Mouse (Mus musculus) monocyte, adult 5-6 weeks (primary cell): ENCODE measurements around the gene Actl6b. TPM values are rescaled to one million over a fixed set of nuclear protein-coding genes. Genes with fewer than 3 reads are reported as not detected.
A peak's percentile ranks its signal among the peaks of the same experiment; 100 is the strongest.

Experiments used
- ATAC-seq: fragments of 153-309, 156-312 bp; replicated peaks from 2 replicates; pipeline ENCODE4 v1.8.0; 2017; ENCODE audit warnings: mild to moderate bottlenecking; ENCODE audit not compliant: low TSS enrichment, insufficient number of reproducible peaks, severe bottlenecking, poor library complexity, low FRiP score
- total RNA-seq: library from RNA; stranded (forward); fragments of 200-1000, 200-491, 200-594 nt; gene quantifications from 3 replicates; pipeline ENCODE4 v1.2.3, GENCODE M21; 2017

The Actl6b gene
- total RNA-seq, 1 experiment from 2014 or later: not detected

GRCm38 (mm10) chr5:137544926-137545325, 8.4 kb upstream of the Actl6b start:
- ATAC-seq: no peak

GRCm38 (mm10) chr5:137545596-137545995, 7.7 kb upstream of the Actl6b start:
- ATAC-seq: no peak

GRCm38 (mm10) chr5:137549840-137550239, 3.5 kb upstream of the Actl6b start:
- no peak for ATAC-seq

- 0 out of 2 replicates have a peak, but pooled peaks have one; percentile 35 for ATAC-seq
These were observed 2.2 kb upstream of the Actl6b start for GRCm38 (mm10) chr5:137551119-137551518.

GRCm38 (mm10) chr5:137553000-137553399, 317 bp upstream of the Actl6b start:
- ATAC-seq: no peak

- ATAC-seq: no peak
These were observed 581 bp downstream of the Actl6b start for GRCm38 (mm10) chr5:137553898-137554297.

GRCm38 (mm10) chr5:137561556-137561955, 8.2 kb downstream of the Actl6b start:
- no peak for ATAC-seq

- ATAC-seq: no peak
These were observed 9.6 kb downstream of the Actl6b start for GRCm38 (mm10) chr5:137562965-137563364.

- no peak for ATAC-seq
These were observed 12.4 kb downstream of the Actl6b start for GRCm38 (mm10) chr5:137565744-137566143.

- ATAC-seq: no peak
These were observed 13.1 kb downstream of the Actl6b start for GRCm38 (mm10) chr5:137566416-137566815.

GRCm38 (mm10) chr5:137568223-137568798, 15.0 kb downstream of the Actl6b start:
- no peak for ATAC-seq

- ATAC-seq: no peak
These were observed 15.7 kb downstream of the Actl6b start for GRCm38 (mm10) chr5:137569031-137569430.

- peak; percentile 63; the same call in 1 of the 2 replicates for ATAC-seq
These were observed 16.3 kb downstream of the Actl6b start, which contains the start of gene Tfr2 for GRCm38 (mm10) chr5:137569665-137570064. Tfr2 (plus strand) TSS chr5:137569840.

GRCm38 (mm10) chr5:137570181-137570580, 16.9 kb downstream of the Actl6b start:
- ATAC-seq: no peak

GRCm38 (mm10) chr5:137570691-137571586, 17.6 kb downstream of the Actl6b start:
- no peak for ATAC-seq

GRCm38 (mm10) chr5:137574470-137574901, 21.2 kb downstream of the Actl6b start:
- no peak for ATAC-seq

GRCm38 (mm10) chr5:137580246-137580645, 26.9 kb downstream of the Actl6b start:
- ATAC-seq: no peak

GRCm38 (mm10) chr5:137582702-137583101, 29.4 kb downstream of the Actl6b start:
- no peak for ATAC-seq

- no peak for ATAC-seq
These were observed 30.4 kb downstream of the Actl6b start for GRCm38 (mm10) chr5:137583670-137584169.

- peak; percentile 81; the same call in 1 of the 2 replicates for ATAC-seq
These were observed 31.7 kb downstream of the Actl6b start for GRCm38 (mm10) chr5:137584976-137585375.
